Mouse (Mus musculus) 416B (cell line): ENCODE measurements around the gene Olfr462.

Experiments used
- DNase-seq: peaks from one replicate; pipeline ENCODE4 v3.0.0; 2011; ENCODE audit warnings: low read depth

The Olfr462 gene

DNA sequence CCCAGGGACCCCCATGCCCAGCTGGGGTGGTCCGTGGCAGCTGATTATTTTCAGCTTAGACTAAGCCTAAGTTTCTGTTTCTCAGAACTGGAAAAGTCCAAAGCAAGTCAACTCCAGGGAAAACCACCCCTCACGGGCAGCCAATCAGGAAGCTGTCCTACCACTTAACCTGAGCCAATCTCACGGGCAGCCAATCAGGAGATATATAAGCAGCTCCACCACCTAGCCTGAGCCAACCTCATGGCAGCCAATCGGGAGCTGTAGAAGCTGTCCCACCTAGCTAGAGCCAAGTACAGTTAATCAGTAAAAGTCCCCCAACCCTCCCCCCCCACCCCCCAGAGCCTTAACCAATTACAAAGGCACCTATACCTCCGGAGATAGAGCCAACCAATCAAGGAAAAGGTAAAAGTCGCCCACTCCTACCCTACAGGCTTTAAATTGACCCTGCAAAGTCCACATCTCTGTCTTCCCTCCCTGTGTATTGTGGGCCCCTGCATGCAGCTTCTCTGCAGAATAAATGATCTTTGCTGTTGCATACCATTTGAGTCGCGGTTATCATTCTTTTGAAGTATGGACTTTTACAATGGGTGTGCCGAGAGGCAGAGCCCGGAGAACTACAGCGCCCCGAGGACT is 45.0 kb downstream of the Olfr462 start:
- no peak for DNase-seq

DNA sequence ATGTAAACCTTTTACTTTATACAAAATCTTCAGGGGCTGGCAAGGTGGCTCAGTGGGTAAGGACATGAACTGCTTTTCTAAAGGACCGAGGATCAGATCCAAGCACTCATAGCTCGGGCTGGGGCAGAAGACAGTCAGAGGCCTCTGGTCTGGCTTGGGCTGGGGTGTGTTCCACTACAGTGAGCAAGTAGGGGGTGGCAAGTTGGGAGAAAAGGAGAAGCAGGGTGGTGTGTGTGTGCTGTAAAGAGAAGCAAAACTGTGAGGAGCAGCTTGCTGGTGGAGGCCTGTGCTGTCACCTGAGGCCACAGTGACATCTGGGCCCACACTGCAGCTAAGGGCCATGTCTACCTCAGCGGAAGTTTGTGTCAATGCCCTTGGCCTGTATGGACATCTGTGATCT is 50.6 kb downstream of the Olfr462 start:
- no peak for DNase-seq

DNA sequence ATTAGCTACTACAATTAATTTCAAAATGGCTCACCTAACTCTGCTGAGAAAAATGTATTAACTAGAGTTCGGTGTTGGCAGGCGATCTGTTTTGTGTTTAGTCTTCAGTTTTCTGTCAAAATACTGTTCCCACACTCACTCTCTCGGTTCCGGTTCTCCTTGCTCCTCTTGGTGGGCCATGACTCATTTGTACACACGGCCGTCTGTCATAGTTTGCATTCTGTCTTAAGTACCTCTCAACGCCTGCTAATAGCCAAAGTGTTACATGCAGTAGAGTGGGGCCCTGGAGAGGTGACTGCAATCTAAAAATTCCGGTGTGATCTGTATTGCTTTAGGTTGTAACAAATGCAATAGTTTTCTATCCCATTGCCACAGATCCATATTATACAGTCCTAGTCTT is 51.4 kb downstream of the Olfr462 start:
- no peak for DNase-seq
